Comparison of ENCODE assay signal across 15 mouse cellular contexts in the genomic region with DNA sequence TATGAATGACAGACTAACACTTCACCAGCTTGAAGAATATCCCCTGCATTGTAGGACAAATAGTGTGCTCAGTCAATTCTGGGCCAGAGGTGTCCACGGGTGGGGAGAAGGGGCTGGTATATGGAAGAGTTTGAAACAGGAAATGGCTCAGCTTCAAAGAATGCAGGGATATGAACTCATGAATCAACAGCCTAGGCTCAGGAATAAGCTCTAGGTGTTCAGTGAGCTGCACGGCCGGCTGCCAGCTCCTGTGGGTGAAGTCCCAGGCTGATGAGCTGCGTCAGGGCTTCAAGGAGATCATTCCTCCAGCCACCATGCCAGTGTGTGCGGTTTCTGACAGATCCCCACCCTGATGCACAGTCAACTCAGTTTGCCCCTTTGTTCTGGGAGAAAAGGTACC.
"Had no signal": no experiment of that assay in that cellular context is flagged by ENCODE, and none has a peak within 500 bp of the region (broad histone marks: within the 10 kb centered on the region; RNA-seq: fewer than 3 reads in every experiment).

No protein-coding gene starts in this region.

- H3K9ac ChIP-seq: limb, embryonic 13.5 days; liver, embryonic 15.5 days; lung, embryonic 14.5 days; midbrain, embryonic 12.5 days; midbrain, embryonic 15.5 days; neural tube, embryonic 12.5 days; neural tube, embryonic 15.5 days had no signal

- ATAC-seq: midbrain, embryonic 15.5 days had no signal

- DNase-seq: kidney, adult 18-20 months; kidney, adult 9 months; kidney, postnatal 14 days; left cerebral cortex, postnatal 4 days; right cerebral cortex, postnatal 14 days; right cerebral cortex, postnatal 4 days; thymus, adult 18-20 months; thymus, postnatal 4 days had no signal

- H3K4me2 ChIP-seq: limb, embryonic 13.5 days; liver, embryonic 15.5 days; lung, embryonic 14.5 days; midbrain, embryonic 12.5 days; midbrain, embryonic 15.5 days; neural tube, embryonic 12.5 days; neural tube, embryonic 15.5 days had no signal

- H3K27me3 ChIP-seq: limb, embryonic 13.5 days; midbrain, embryonic 12.5 days; midbrain, embryonic 15.5 days; neural tube, embryonic 12.5 days had no signal

- H3K4me1 ChIP-seq: limb, embryonic 13.5 days; midbrain, embryonic 12.5 days; midbrain, embryonic 15.5 days; neural tube, embryonic 12.5 days; neural tube, embryonic 15.5 days had no signal

- H3K36me3 ChIP-seq: limb, embryonic 13.5 days; liver, embryonic 15.5 days; midbrain, embryonic 12.5 days; midbrain, embryonic 15.5 days; neural tube, embryonic 12.5 days; neural tube, embryonic 15.5 days had no signal

- H3K27ac ChIP-seq: limb, embryonic 13.5 days; liver, embryonic 15.5 days; midbrain, embryonic 12.5 days; midbrain, embryonic 15.5 days; neural tube, embryonic 12.5 days; neural tube, embryonic 15.5 days had no signal

- H3K9me3 ChIP-seq: limb, embryonic 13.5 days; liver, embryonic 15.5 days; midbrain, embryonic 12.5 days; midbrain, embryonic 15.5 days; neural tube, embryonic 12.5 days; neural tube, embryonic 15.5 days had no signal

- H3K4me3 ChIP-seq: limb, embryonic 13.5 days; liver, embryonic 15.5 days; midbrain, embryonic 12.5 days; midbrain, embryonic 15.5 days; neural tube, embryonic 12.5 days; neural tube, embryonic 15.5 days had no signal
